Mouse (Mus musculus) cerebellum, adult 11 months (tissue): Measurements from ENCODE around the gene Agxt.

ENCODE experiments used
- DNase-seq: peaks from one replicate; pipeline ENCODE4 v3.0.0; 2022

The Agxt gene

GRCm38 (mm10) chr1:93150907-93151661 is 16.0 kb downstream of the Agxt start:
- DNase-seq: no peak

GRCm38 (mm10) chr1:93157566-93157965 is 22.5 kb downstream of the Agxt start:
- DNase-seq: no peak

GRCm38 (mm10) chr1:93158916-93159315 is 23.9 kb downstream of the Agxt start:
- DNase-seq: no peak

GRCm38 (mm10) chr1:93159566-93160500 is 24.8 kb downstream of the Agxt start:
- peak; percentile 12 for DNase-seq

- DNase-seq: no peak
Observed at GRCm38 (mm10) chr1:93160501-93161133, 25.6 kb downstream of the Agxt start, which contains the start of gene 2310007B03Rik. 2310007B03Rik (minus strand) TSS chr1:93160948.

GRCm38 (mm10) chr1:93161350-93161749 is 26.3 kb downstream of the Agxt start:
- no peak for DNase-seq

- no peak for DNase-seq
Observed at GRCm38 (mm10) chr1:93161921-93162320, 26.9 kb downstream of the Agxt start.

- no peak for DNase-seq
Observed at GRCm38 (mm10) chr1:93162588-93162987, 27.5 kb downstream of the Agxt start.

GRCm38 (mm10) chr1:93165447-93165846 is 30.4 kb downstream of the Agxt start:
- DNase-seq: no peak

- no peak for DNase-seq
Observed at GRCm38 (mm10) chr1:93166346-93167079, 31.5 kb downstream of the Agxt start.

GRCm38 (mm10) chr1:93168295-93168775 is 33.3 kb downstream of the Agxt start, which contains the start of gene Crocc2:
Crocc2 (plus strand) TSS chr1:93168725.
- no peak for DNase-seq

GRCm38 (mm10) chr1:93173665-93174064 is 38.6 kb downstream of the Agxt start:
- DNase-seq: no peak

- DNase-seq: peak; percentile 67
Observed at GRCm38 (mm10) chr1:93174399-93174798, 39.4 kb downstream of the Agxt start.

- no peak for DNase-seq
Observed at GRCm38 (mm10) chr1:93175849-93176248, 40.8 kb downstream of the Agxt start.

- peak; percentile 12 for DNase-seq
Observed at GRCm38 (mm10) chr1:93176525-93177332, 41.7 kb downstream of the Agxt start.

- no peak for DNase-seq
Observed at GRCm38 (mm10) chr1:93182281-93182680, 47.2 kb downstream of the Agxt start.

GRCm38 (mm10) chr1:93184071-93184828 is 49.2 kb downstream of the Agxt start:
- no peak for DNase-seq

GRCm38 (mm10) chr1:93190726-93191305 is 55.8 kb downstream of the Agxt start:
- DNase-seq: no peak

- no peak for DNase-seq
Observed at GRCm38 (mm10) chr1:93194961-93195360, 59.9 kb downstream of the Agxt start.
